Mouse (Mus musculus) embryonic facial prominence, embryonic 10.5 days (tissue): ENCODE results near the gene Gins2. TPM values are rescaled to one million over a fixed set of nuclear protein-coding genes. Genes with fewer than 3 reads are reported as not detected.

Source experiments
- DNase-seq: peaks from one replicate; pipeline ENCODE4 v3.0.0-alpha.2; 2017; ENCODE audit warnings: low spot score
- H3K27ac ChIP-seq: fragments of 300-500 bp; sonication (generic); replicated peaks from 2 replicates; pipeline ENCODE4 v1.5.1; 2016; ENCODE audit warnings: mild to moderate bottlenecking
- H3K27me3 ChIP-seq: fragments of 300-500 bp; sonication (generic); replicated peaks from 2 replicates; pipeline ENCODE4 v1.6.1; 2016; ENCODE audit warnings: low read depth, mild to moderate bottlenecking; ENCODE audit not compliant: poor library complexity, severe bottlenecking
- H3K36me3 ChIP-seq: fragments of 300-500 bp; sonication (generic); replicated peaks from 2 replicates; pipeline ENCODE4 v1.6.1; 2016; ENCODE audit warnings: mild to moderate bottlenecking, moderate library complexity
- H3K4me1 ChIP-seq: fragments of 300-500 bp; sonication (generic); 2 replicates; pipeline ENCODE4 v1.6.1; 2016
- H3K4me3 ChIP-seq: fragments of 300-500 bp; sonication (generic); 2 replicates; pipeline ENCODE4 v1.5.1; 2016; ENCODE audit warnings: mild to moderate bottlenecking, moderate library complexity
- H3K9me3 ChIP-seq: fragments of 300-500 bp; sonication (generic); 2 replicates; pipeline ENCODE4 v1.6.1; 2016; ENCODE audit warnings: mild to moderate bottlenecking
- WGBS: fragments of 180-500 bp; shearing (Covaris S2); methylation state at CpG from one replicate; pipeline ENCODE4 v1.1.7; 2016; 5-methylcytosine and 5-hydroxymethylcytosine counted together
- polyA plus RNA-seq: library from polyadenylated mRNA; unstranded; fragments of >200 nt; fragmentation: Nextera tagmentation; extraction: Ambion mirVana; gene quantifications from 2 replicates; pipeline ENCODE4 v1.2.1, GENCODE M21; 2016

Gins2 gene
- polyA plus RNA-seq, 1 experiment from 2014 or later = 156 TPM

DNA sequence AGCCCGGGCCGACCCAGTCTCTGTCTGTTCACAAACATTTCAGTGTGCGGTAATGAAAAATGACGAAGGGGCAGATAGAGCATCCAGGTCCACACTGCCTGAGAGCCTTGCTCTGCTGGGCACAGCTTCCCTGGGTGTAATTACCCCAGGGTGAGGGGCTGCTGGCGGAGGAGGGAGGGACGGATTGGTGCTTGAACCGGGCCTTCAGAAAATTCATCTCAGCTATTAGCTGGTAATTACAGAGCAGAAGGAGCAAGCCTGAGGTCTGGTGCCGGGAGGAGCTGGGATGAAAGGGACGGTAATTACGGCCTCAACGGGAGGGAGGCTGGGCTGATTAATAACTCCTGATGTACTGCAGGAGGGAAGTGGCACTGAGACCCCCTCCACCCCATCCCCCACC lies 39.2 kb downstream of the Gins2 start:
- Histone ChIP-seq H3K4me3 (peak overlapping the region; percentile 53), H3K27ac (peak overlapping the region; percentile 86), H3K9me3 (no peaks in the 10 kb centered on the region), H3K36me3 (peaks cover 18% of the 10 kb centered on the region), H3K27me3 (peaks cover 14% of the 10 kb centered on the region), H3K4me1 (peaks cover 100% of the 10 kb centered on the region)
- whole genome bisulfite sequencing = 6% methylated on average over 11 of the region's 11 CpGs
- peak; percentile 70 for DNase-seq

- peaks cover 13% of the 10 kb centered on the region for H3K36me3 ChIP-seq
- H3K9me3 ChIP-seq = no peaks in the 10 kb centered on the region
- peak overlapping the region; percentile 53 for H3K4me3 ChIP-seq
- WGBS = 9% methylated on average over 25 of the region's 25 CpGs
- H3K27ac ChIP-seq = peak overlapping the region; percentile 86
- DNase-seq = peak; percentile 77
- peaks cover 14% of the 10 kb centered on the region for H3K27me3 ChIP-seq
- H3K4me1 ChIP-seq = peaks cover 100% of the 10 kb centered on the region
These were observed 39.7 kb downstream of the Gins2 start for GRCm38 (mm10) chr8:120549321-120549921.

GRCm38 (mm10) chr8:120548313-120548761 lies 40.8 kb downstream of the Gins2 start:
- peak overlapping the region; percentile 57 for H3K27ac ChIP-seq
- WGBS = 56% methylated on average over 16 of the region's 16 CpGs
- DNase-seq = no peak

DNA sequence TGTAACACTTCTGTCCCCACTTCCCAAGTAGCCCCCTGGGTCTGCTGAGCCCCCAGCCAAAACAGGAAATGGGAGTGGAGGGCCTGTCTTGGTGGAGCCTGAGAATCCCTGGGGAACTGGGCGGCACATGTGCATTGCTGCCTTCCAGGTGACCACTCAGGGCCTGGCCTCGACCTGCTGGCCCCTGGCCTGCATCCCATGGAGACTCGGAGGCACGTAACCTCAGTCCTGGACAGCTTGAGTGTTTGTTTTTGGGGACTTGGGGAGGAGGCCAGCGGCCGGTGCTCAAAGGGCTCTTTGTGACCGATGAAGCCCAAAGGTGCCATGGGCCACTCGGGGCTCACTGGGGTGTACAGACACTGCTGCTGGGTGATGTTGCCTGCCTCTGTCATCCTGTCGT lies 41.5 kb downstream of the Gins2 start:
- Histone ChIP-seq H3K27me3 (peaks cover 14% of the 10 kb centered on the region), H3K27ac (peak overlapping the region; percentile 58), H3K4me1 (peaks cover 100% of the 10 kb centered on the region), H3K36me3 (no peaks in the 10 kb centered on the region), H3K9me3 (no peaks in the 10 kb centered on the region), H3K4me3 (no peak overlapping the region)
- WGBS = 52% methylated on average over 9 of the region's 9 CpGs
- no peak for DNase-seq

More at GRCm38 (mm10) chr8:120548313-120548761, 40.8 kb downstream of the Gins2 start:
- H3K9me3 ChIP-seq = no peaks in the 10 kb centered on the region
- peaks cover 100% of the 10 kb centered on the region for H3K4me1 ChIP-seq
- H3K27me3 ChIP-seq = peaks cover 14% of the 10 kb centered on the region
- peak overlapping the region; percentile 19; the same call in 1 of the 2 replicates for H3K4me3 ChIP-seq
- peaks cover 3% of the 10 kb centered on the region for H3K36me3 ChIP-seq

DNA sequence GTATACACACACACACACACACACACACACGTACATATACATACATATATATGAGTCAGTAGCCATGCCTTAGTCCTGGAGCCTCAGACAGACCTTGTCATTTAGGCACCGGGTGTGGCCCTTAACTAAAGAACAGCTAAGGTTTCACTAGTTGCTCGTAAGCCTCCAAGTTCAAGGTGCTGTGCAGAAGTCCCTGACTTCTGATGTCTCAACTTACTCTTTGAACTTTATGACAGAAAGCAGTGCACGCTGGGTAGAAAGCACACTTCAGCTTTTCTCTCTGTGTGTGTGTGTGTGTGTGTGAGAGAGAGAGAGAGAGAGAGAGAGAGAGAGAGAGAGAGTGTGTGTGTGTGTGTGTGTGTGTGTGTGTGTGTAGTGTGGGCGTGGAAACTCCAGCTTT lies 44.9 kb downstream of the Gins2 start:
- Histone ChIP-seq H3K36me3 (no peaks in the 10 kb centered on the region), H3K27me3 (peaks cover 29% of the 10 kb centered on the region), H3K27ac (no peak overlapping the region), H3K4me3 (no peak overlapping the region), H3K9me3 (no peaks in the 10 kb centered on the region), H3K4me1 (peaks cover 96% of the 10 kb centered on the region)
- DNase-seq = no peak
- WGBS = 85% methylated on average over 5 of the region's 5 CpGs

GRCm38 (mm10) chr8:120543416-120544055 lies 45.6 kb downstream of the Gins2 start:
- Histone ChIP-seq H3K4me3 (no peak overlapping the region), H3K36me3 (no peaks in the 10 kb centered on the region), H3K4me1 (peaks cover 96% of the 10 kb centered on the region), H3K27ac (0 out of 2 replicates have a peak overlapping the region, but pooled peaks have one; percentile 31), H3K9me3 (no peaks in the 10 kb centered on the region), H3K27me3 (peaks cover 29% of the 10 kb centered on the region)
- WGBS = 70% methylated on average over 8 of the region's 8 CpGs
- no peak for DNase-seq

- Histone ChIP-seq H3K4me3 (0 out of 2 replicates have a peak overlapping the region, but pooled peaks have one; percentile 25), H3K4me1 (peaks cover 96% of the 10 kb centered on the region), H3K27ac (no peak overlapping the region; the same call in 1 of the 2 replicates), H3K36me3 (no peaks in the 10 kb centered on the region), H3K9me3 (no peaks in the 10 kb centered on the region), H3K27me3 (peaks cover 26% of the 10 kb centered on the region)
- 28% methylated on average over 13 of the region's 13 CpGs for WGBS
- DNase-seq = no peak
These were observed 46.1 kb downstream of the Gins2 start for GRCm38 (mm10) chr8:120542995-120543394.

DNA sequence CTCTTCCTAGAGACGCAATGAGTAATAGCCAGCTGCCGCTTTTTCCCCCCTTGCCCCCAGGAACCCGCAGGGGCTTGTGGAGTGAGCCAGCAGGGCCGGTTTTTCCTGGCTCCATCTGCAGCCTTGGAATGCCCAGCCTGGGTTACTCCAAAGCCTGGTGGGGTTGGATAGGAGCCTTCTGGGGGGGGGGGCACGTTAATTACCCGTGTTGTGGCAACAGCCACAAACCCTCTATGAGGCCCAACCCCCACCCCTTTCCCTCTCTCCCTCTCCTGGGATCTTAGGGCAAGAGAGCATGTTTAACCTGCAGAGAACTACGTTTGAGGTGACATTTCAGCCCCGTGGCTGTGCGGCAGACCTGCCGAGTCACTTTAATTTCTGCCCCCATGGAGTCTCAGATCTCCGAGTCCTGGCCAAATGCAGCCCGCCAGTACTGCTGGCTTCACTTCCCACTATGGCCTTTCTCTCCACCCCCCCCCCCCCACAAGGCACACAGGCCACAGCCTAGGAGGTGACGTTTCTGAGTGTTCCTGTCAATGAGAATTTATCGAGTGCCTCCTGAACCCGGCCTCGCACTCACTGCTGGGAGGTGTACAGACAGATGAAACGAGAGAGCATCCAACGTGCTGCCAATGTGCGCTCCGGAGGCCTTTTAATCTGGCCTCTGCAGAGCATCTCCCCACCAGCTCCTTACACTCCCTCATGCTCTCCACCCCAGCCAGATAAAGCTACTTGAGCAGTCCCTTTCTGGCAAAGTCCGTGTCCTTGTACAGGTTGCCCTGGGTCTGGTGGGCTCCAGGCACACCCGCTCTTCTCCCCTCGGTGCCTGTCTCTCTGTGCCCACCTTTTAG lies 49.1 kb downstream of the Gins2 start:
- WGBS = 24% methylated on average over 23 of the region's 23 CpGs
- DNase-seq = no peak
- peaks cover 43% of the 10 kb centered on the region for H3K27me3 ChIP-seq

GRCm38 (mm10) chr8:120539381-120539774 lies 49.7 kb downstream of the Gins2 start:
- no peaks in the 10 kb centered on the region for H3K9me3 ChIP-seq
- H3K4me3 ChIP-seq = peak overlapping the region; percentile 79
- H3K4me1 ChIP-seq = peaks cover 96% of the 10 kb centered on the region
- peak overlapping the region; percentile 90 for H3K27ac ChIP-seq
- no peaks in the 10 kb centered on the region for H3K36me3 ChIP-seq
- H3K27me3 ChIP-seq = peaks cover 49% of the 10 kb centered on the region
- DNase-seq = no peak
- 26% methylated on average over 6 of the region's 6 CpGs for WGBS

More for the DNA sequence above, 49.1 kb downstream of the Gins2 start:
- H3K36me3 ChIP-seq = no peaks in the 10 kb centered on the region
- H3K9me3 ChIP-seq = no peaks in the 10 kb centered on the region
- peaks cover 96% of the 10 kb centered on the region for H3K4me1 ChIP-seq
- peak overlapping the region; percentile 79 for H3K4me3 ChIP-seq
- H3K27ac ChIP-seq = peak overlapping the region; percentile 90

- Histone ChIP-seq H3K27me3 (peaks cover 57% of the 10 kb centered on the region), H3K4me1 (peaks cover 96% of the 10 kb centered on the region), H3K27ac (peak overlapping the region; percentile 90), H3K4me3 (peak overlapping the region; percentile 79), H3K9me3 (no peaks in the 10 kb centered on the region), H3K36me3 (no peaks in the 10 kb centered on the region)
- 2% methylated on average over 37 of the region's 37 CpGs for WGBS
- peak; percentile 87 for DNase-seq
These were observed 50.5 kb downstream of the Gins2 start for GRCm38 (mm10) chr8:120538397-120539240.

- peak; percentile 79 for DNase-seq
- peaks cover 64% of the 10 kb centered on the region for H3K27me3 ChIP-seq
These were observed 51.2 kb downstream of the Gins2 start for GRCm38 (mm10) chr8:120537818-120538396.

More at GRCm38 (mm10) chr8:120537818-120538396, 51.2 kb downstream of the Gins2 start:
- no peaks in the 10 kb centered on the region for H3K9me3 ChIP-seq
- H3K27ac ChIP-seq = peak overlapping the region; percentile 90
- peak overlapping the region; percentile 79 for H3K4me3 ChIP-seq
- WGBS = under 1% methylated on average over 46 of the region's 46 CpGs
- H3K4me1 ChIP-seq = peaks cover 96% of the 10 kb centered on the region
- H3K36me3 ChIP-seq = no peaks in the 10 kb centered on the region
